Mouse (Mus musculus) gastrocnemius, adult 2 months (tissue): ENCODE measurements around the gene Rnd1. TPM values are rescaled to one million over a fixed set of nuclear protein-coding genes. Genes with fewer than 3 reads are reported as not detected.

Source experiments
- DNase-seq: peaks from one replicate; pipeline ENCODE4 v3.0.0; 2022
- H3K27ac ChIP-seq: fragments of 200-600 bp; 2 replicates; pipeline ENCODE4 v1.8.1; 2022; ENCODE audit warnings: mild to moderate bottlenecking
- H3K4me3 ChIP-seq: fragments of 200-600 bp; 2 replicates; pipeline ENCODE4 v1.8.1; 2022; ENCODE audit warnings: mild to moderate bottlenecking, moderate library complexity
- CTCF ChIP-seq: fragments of 200-600 bp; IDR thresholded peaks from 2 replicates; pipeline ENCODE4 v1.8.1; 2022; ENCODE audit warnings: antibody characterized with exemption, mild to moderate bottlenecking, moderate library complexity
- intact Hi-C: fragments of 180-260 bp; cut with DNase I; formaldehyde crosslinking; loops from one replicate; pipeline ENCODE4 v1.15.1; 2025
- total RNA-seq, 2 experiments: library from RNA; stranded (reverse); gene quantifications; 2 replicates each; pipeline ENCODE4 v1.2.3; 2021

Gene Rnd1
- total RNA-seq, 2 experiments from 2014 or later, result 1.2 to 1.5 TPM

GRCm38 (mm10) chr15:98696216-98696615 lies 19.0 kb upstream of the Rnd1 start:
- no peak for TF ChIP-seq CTCF
- intact Hi-C loops, result loop anchor here (5.0 kb wide), 1 partner anchor 114 kb away; no protein-coding TSS in a partner anchor
- H3K4me3 ChIP-seq, result peak overlapping the region; percentile 55
- no peak for DNase-seq
- peak overlapping the region; percentile 31 for H3K27ac ChIP-seq

- TF ChIP-seq CTCF, result no peak
- DNase-seq, result peak; percentile 68
- Histone ChIP-seq H3K4me3 (peak overlapping the region; percentile 55), H3K27ac (peak overlapping the region; percentile 31)
- intact Hi-C loops, result loop anchor here (5.0 kb wide), 1 partner anchor 113 kb away; no protein-coding TSS in a partner anchor
Observed at GRCm38 (mm10) chr15:98695726-98696125, 18.5 kb upstream of the Rnd1 start.

GRCm38 (mm10) chr15:98692171-98692715 lies 15.0 kb upstream of the Rnd1 start:
- TF ChIP-seq CTCF, result no peak
- peak; percentile 43 for DNase-seq
- intact Hi-C loops, result no loop called here
- H3K27ac ChIP-seq, result peak overlapping the region; percentile 66
- H3K4me3 ChIP-seq, result no peak overlapping the region

- TF ChIP-seq CTCF, result no peak
- no peak for DNase-seq
- intact Hi-C loops, result no loop called here
- H3K4me3 ChIP-seq, result no peak overlapping the region
- peak overlapping the region; percentile 66 for H3K27ac ChIP-seq
Observed at GRCm38 (mm10) chr15:98691486-98692147, 14.4 kb upstream of the Rnd1 start.

- intact Hi-C loops, result no loop called here
- TF ChIP-seq CTCF, result no peak
- no peak overlapping the region for H3K27ac ChIP-seq
- no peak for DNase-seq
- no peak overlapping the region for H3K4me3 ChIP-seq
Observed at GRCm38 (mm10) chr15:98689682-98690081, 12.4 kb upstream of the Rnd1 start.

GRCm38 (mm10) chr15:98685926-98686325 lies 8.7 kb upstream of the Rnd1 start:
- no peak for DNase-seq
- H3K4me3 ChIP-seq, result no peak overlapping the region
- intact Hi-C loops, result no loop called here
- TF ChIP-seq CTCF, result no peak
- H3K27ac ChIP-seq, result no peak overlapping the region

- H3K27ac ChIP-seq, result no peak overlapping the region
- no peak for DNase-seq
- intact Hi-C loops, result no loop called here
- TF ChIP-seq CTCF, result no peak
- no peak overlapping the region for H3K4me3 ChIP-seq
Observed at GRCm38 (mm10) chr15:98683746-98684145, 6.5 kb upstream of the Rnd1 start.

GRCm38 (mm10) chr15:98683177-98683576 lies 5.9 kb upstream of the Rnd1 start:
- no peak for DNase-seq
- intact Hi-C loops, result no loop called here
- Histone ChIP-seq H3K27ac (no peak overlapping the region), H3K4me3 (no peak overlapping the region)
- no peak for TF ChIP-seq CTCF

GRCm38 (mm10) chr15:98681633-98682032 lies 4.4 kb upstream of the Rnd1 start:
- no peak overlapping the region for H3K27ac ChIP-seq
- TF ChIP-seq CTCF, result no peak
- no peak for DNase-seq
- intact Hi-C loops, result no loop called here
- H3K4me3 ChIP-seq, result no peak overlapping the region

- H3K27ac ChIP-seq, result no peak overlapping the region
- H3K4me3 ChIP-seq, result no peak overlapping the region
- DNase-seq, result no peak
- intact Hi-C loops, result no loop called here
- no peak for TF ChIP-seq CTCF
Observed at GRCm38 (mm10) chr15:98680660-98681059, 3.4 kb upstream of the Rnd1 start.

- Histone ChIP-seq H3K4me3 (peak overlapping the region; percentile 84), H3K27ac (peak overlapping the region; percentile 84)
- TF ChIP-seq CTCF, result no peak
- DNase-seq, result peak; percentile 41
- intact Hi-C loops, result no loop called here
Observed at GRCm38 (mm10) chr15:98677977-98678376, 716 bp upstream of the Rnd1 start.

- intact Hi-C loops, result no loop called here
- no peak for TF ChIP-seq CTCF
- peak; percentile 31 for DNase-seq
- Histone ChIP-seq H3K4me3 (peak overlapping the region; percentile 84), H3K27ac (peak overlapping the region; percentile 84)
Observed at GRCm38 (mm10) chr15:98676471-98676870, 790 bp downstream of the Rnd1 start.

GRCm38 (mm10) chr15:98675634-98676250 lies 1.5 kb downstream of the Rnd1 start:
- DNase-seq, result peak; percentile 15
- H3K4me3 ChIP-seq, result peak overlapping the region; percentile 84
- intact Hi-C loops, result no loop called here
- H3K27ac ChIP-seq, result no peak overlapping the region
- TF ChIP-seq CTCF, result no peak
